Mouse (Mus musculus): ENCODE measurements around the gene Teddm1b. TPM values are rescaled to one million over a fixed set of nuclear protein-coding genes. Genes with fewer than 3 reads are reported as not detected.
A peak's percentile ranks its signal among the peaks of the same experiment; 100 is the strongest.

Gene Teddm1b
- total and polyA plus RNA-seq, 3 experiments = 0.50 TPM; not detected in 2

- peak overlapping the region; percentile 69 to 83 for H3K4me3 ChIP-seq (ENCODE audit: control insufficient read depth in 1 of 2, insufficient read depth in 1 of 2, low read depth in 2 of 2, low read length in 2 of 2)
- no peaks in the 10 kb centered on the region for H3K9me3 ChIP-seq (replicated peaks; ENCODE audit: insufficient read depth, low read length)
- TF ChIP-seq CHD1 (IDR thresholded peaks at IDR 0.05; ENCODE audit: low read depth, low read length) = 0 out of 2 replicates have a peak, but pooled peaks have one; percentile 17
- 0 out of 4 replicates have a peak, but pooled peaks of 1 of the 2 experiments have one; percentile 19 for TF ChIP-seq POLR2A (IDR thresholded peaks at IDR 0.05; ENCODE audit: control insufficient read depth in 1 of 2, insufficient read depth in 1 of 2, low read depth in 1 of 2, low read length in 2 of 2, poor library complexity in 1 of 2)
- TF ChIP-seq ZC3H11A (IDR thresholded peaks at IDR 0.05; ENCODE audit: low read depth, low read length) = no peak
- TF ChIP-seq TAL1 (IDR thresholded peaks at IDR 0.05; ENCODE audit: low read length) = no peak
- H3K9ac ChIP-seq (ENCODE audit: control insufficient read depth, low read depth, low read length, poor library complexity, severe bottlenecking) = peak overlapping the region; percentile 84
- no peaks in the 10 kb centered on the region for H3K27me3 ChIP-seq (ENCODE audit: control insufficient read depth in 1 of 2, insufficient read depth in 2 of 2, low read length in 2 of 2)
- peaks cover 5 to 6% of the 10 kb centered on the region in 2 experiments; a peak in 3 of 4 replicates for H3K36me3 ChIP-seq (ENCODE audit: control insufficient read depth in 1 of 2, insufficient read depth in 2 of 2, low read length in 2 of 2)
- H3K27ac ChIP-seq (ENCODE audit: control insufficient read depth, low read depth, low read length) = peak overlapping the region; percentile 45
- H3K79me2 ChIP-seq (ENCODE audit: control insufficient read depth, insufficient read depth, low read length, poor library complexity) = peaks cover 15% of the 10 kb centered on the region
- peaks cover 0 to 10% of the 10 kb centered on the region in 2 experiments; a peak in 2 of 4 replicates for H3K4me1 ChIP-seq (ENCODE audit: control insufficient read depth in 1 of 2, insufficient read depth in 2 of 2, low read length in 2 of 2)
- peak; percentile 49 for DNase-seq (ENCODE audit: low read depth, low spot score)
Measured at GRCm38 (mm10) chr1:153900381-153900780, 26.2 kb downstream of the Teddm1b start.

- H3K4me3 ChIP-seq (ENCODE audit: control insufficient read depth in 1 of 2, insufficient read depth in 1 of 2, low read depth in 2 of 2, low read length in 2 of 2) = peak overlapping the region; percentile 69 to 83
Measured at GRCm38 (mm10) chr1:153900860-153901730, 26.9 kb downstream of the Teddm1b start.

GRCm38 (mm10) chr1:153903006-153903405 lies 28.9 kb downstream of the Teddm1b start:
- Histone ChIP-seq H3K9me3 (replicated peaks; ENCODE audit: insufficient read depth, low read length) (no peaks in the 10 kb centered on the region), H3K27ac (ENCODE audit: control insufficient read depth, low read depth, low read length) (no peak overlapping the region), H3K27me3 (ENCODE audit: control insufficient read depth in 1 of 2, insufficient read depth in 2 of 2, low read length in 2 of 2) (no peaks in the 10 kb centered on the region), H3K36me3 (ENCODE audit: control insufficient read depth in 1 of 2, insufficient read depth in 2 of 2, low read length in 2 of 2) (peaks cover 6 to 11% of the 10 kb centered on the region in 2 experiments; a peak in 3 of 4 replicates), H3K4me3 (ENCODE audit: control insufficient read depth in 1 of 2, insufficient read depth in 1 of 2, low read depth in 2 of 2, low read length in 2 of 2) (no peak overlapping the region), H3K9ac (ENCODE audit: control insufficient read depth, low read depth, low read length, poor library complexity, severe bottlenecking) (no peak overlapping the region), H3K79me2 (ENCODE audit: control insufficient read depth, insufficient read depth, low read length, poor library complexity) (peaks cover 15% of the 10 kb centered on the region), H3K4me1 (ENCODE audit: control insufficient read depth in 1 of 2, insufficient read depth in 2 of 2, low read length in 2 of 2) (peaks cover 0 to 10% of the 10 kb centered on the region in 2 experiments; a peak in 2 of 4 replicates)
- DNase-seq (ENCODE audit: low read depth, low spot score) = no peak
- TF ChIP-seq CHD2 (IDR thresholded peaks at IDR 0.05; ENCODE audit: low read length) = no peak
- no peak for TF ChIP-seq MAZ (IDR thresholded peaks at IDR 0.05; ENCODE audit: low read depth, low read length)
- no peak for TF ChIP-seq ETS1 (IDR thresholded peaks at IDR 0.05; ENCODE audit: low read depth, low read length)
- TF ChIP-seq ZC3H11A (IDR thresholded peaks at IDR 0.05; ENCODE audit: low read depth, low read length) = no peak
- TF ChIP-seq ZNF384 (IDR thresholded peaks at IDR 0.05; ENCODE audit: low read depth, low read length) = no peak
- no peak for TF ChIP-seq RCOR1 (IDR thresholded peaks at IDR 0.05; ENCODE audit: low read depth, low read length)
- no peak for TF ChIP-seq MAX (IDR thresholded peaks at IDR 0.05; ENCODE audit: low read length)
- no peak for TF ChIP-seq SMC3 (IDR thresholded peaks at IDR 0.05; ENCODE audit: low read depth, low read length)
- no peak for TF ChIP-seq USF2 (IDR thresholded peaks at IDR 0.05; ENCODE audit: borderline replicate concordance in 1 of 2, insufficient read depth in 1 of 2, low read depth in 1 of 2, low read length in 2 of 2)

More at GRCm38 (mm10) chr1:153900860-153901730, 26.9 kb downstream of the Teddm1b start:
- Histone ChIP-seq H3K4me1 (ENCODE audit: control insufficient read depth in 1 of 2, insufficient read depth in 2 of 2, low read length in 2 of 2) (peaks cover 0 to 10% of the 10 kb centered on the region in 2 experiments; a peak in 2 of 4 replicates), H3K36me3 (ENCODE audit: control insufficient read depth in 1 of 2, insufficient read depth in 2 of 2, low read length in 2 of 2) (peaks cover 6 to 10% of the 10 kb centered on the region in 2 experiments; a peak in 3 of 4 replicates), H3K27me3 (ENCODE audit: control insufficient read depth in 1 of 2, insufficient read depth in 2 of 2, low read length in 2 of 2) (no peaks in the 10 kb centered on the region), H3K9ac (ENCODE audit: control insufficient read depth, low read depth, low read length, poor library complexity, severe bottlenecking) (peak overlapping the region; percentile 84), H3K9me3 (replicated peaks; ENCODE audit: insufficient read depth, low read length) (no peaks in the 10 kb centered on the region), H3K27ac (ENCODE audit: control insufficient read depth, low read depth, low read length) (peak overlapping the region; percentile 45), H3K79me2 (ENCODE audit: control insufficient read depth, insufficient read depth, low read length, poor library complexity) (peaks cover 15% of the 10 kb centered on the region)
- TF ChIP-seq MEF2A (IDR thresholded peaks at IDR 0.05; ENCODE audit: extremely low read depth, insufficient replicate concordance, low read depth, low read length, poor library complexity, severe bottlenecking) = no peak
- TF ChIP-seq CTCF (IDR thresholded peaks at IDR 0.05 in 2 of 3, conservative IDR thresholded peaks at IDR 0.05 in 1 of 3; ENCODE audit: control insufficient read depth in 1 of 3, insufficient read depth in 1 of 3, low read depth in 2 of 3, low read length in 3 of 3, poor library complexity in 1 of 3, severe bottlenecking in 1 of 3) = no peak
- no peak for TF ChIP-seq MYC (IDR thresholded peaks at IDR 0.05; ENCODE audit: low read depth, low read length)
- 0 out of 2 replicates have a peak, but pooled peaks have one; percentile 11 for TF ChIP-seq CHD1 (IDR thresholded peaks at IDR 0.05; ENCODE audit: low read depth, low read length)
- TF ChIP-seq MAZ (IDR thresholded peaks at IDR 0.05; ENCODE audit: low read depth, low read length) = peak; percentile 44; the same call in 1 of the 2 replicates
- TF ChIP-seq SIN3A (IDR thresholded peaks at IDR 0.05; ENCODE audit: low read length) = peak; percentile 65
- no peak for TF ChIP-seq UBTF (IDR thresholded peaks at IDR 0.05; ENCODE audit: borderline replicate concordance, insufficient read depth, low read depth, low read length)
- TF ChIP-seq ETS1 (IDR thresholded peaks at IDR 0.05; ENCODE audit: low read depth, low read length) = peak; percentile 49
- peak; percentile 68 for DNase-seq (ENCODE audit: low read depth, low spot score)

Data from MEL (cell line).